Mouse (Mus musculus) testis, adult 2 months (tissue): ENCODE measurements around the gene Dnhd1.

ENCODE experiments used
- CTCF ChIP-seq: fragments of 200-500 bp; IDR thresholded peaks from 2 replicates; pipeline ENCODE4 v1.5.1; 2012; ENCODE audit warnings: low read depth, mild to moderate bottlenecking, inconsistent platforms, low read length, moderate library complexity; ENCODE audit not compliant: control insufficient read depth, insufficient read depth, insufficient replicate concordance
- POLR2A ChIP-seq: fragments of 200-500 bp; IDR thresholded peaks from 2 replicates; pipeline ENCODE4 v1.6.1; 2012; ENCODE audit warnings: low read depth, mild to moderate bottlenecking, inconsistent platforms, low read length, moderate library complexity; ENCODE audit not compliant: control insufficient read depth

GRCm38 (mm10) chr7:105751491-105752433, 101.1 kb downstream of the Dnhd1 start, which contains the start of gene Tpp1:
- TF ChIP-seq POLR2A, result no peak
- no peak for TF ChIP-seq CTCF
